Mouse (Mus musculus) megakaryocyte, embryonic 14.5 days (primary cell): ENCODE measurements around the gene Spata2l.

Experiments used
- FLI1 ChIP-seq: IDR thresholded peaks from 2 replicates; pipeline ENCODE4 v1.6.1; 2012; ENCODE audit warnings: low read length, inconsistent platforms, mixed read lengths
- GATA1 ChIP-seq: IDR thresholded peaks from 3 replicates; pipeline ENCODE4 v1.6.1; 2012; ENCODE audit warnings: mixed read lengths, low read length, inconsistent platforms, borderline replicate concordance

GRCm38 (mm10) chr8:123211876-123212275 is 24.2 kb downstream of the Spata2l start:
- TF ChIP-seq GATA1, result no peak
- TF ChIP-seq FLI1, result no peak
